Mouse (Mus musculus) limb, embryonic 14.5 days (tissue): ENCODE results near the gene Epb42. TPM values are rescaled to one million over a fixed set of nuclear protein-coding genes. Genes with fewer than 3 reads are reported as not detected.
"Not testable (repeated sequence)": the region's sequence is repeated elsewhere in the genome, so short reads cannot be mapped to it uniquely, and the experiment has no call there.

Source experiments
- ATAC-seq: fragments of 200-750 bp; cut with Nextera tagmentation; 2 replicates; pipeline ENCODE4 v1.8.0; 2017; ENCODE audit warnings: low read depth, moderate number of reproducible peaks, moderate TSS enrichment; ENCODE audit not compliant: low FRiP score
- DNase-seq: peaks from one replicate; pipeline ENCODE4 v3.0.0-alpha.2; 2015; ENCODE audit warnings: low spot score
- H3K27ac ChIP-seq: fragments of 300-500 bp; sonication (generic); replicated peaks from 2 replicates; pipeline ENCODE4 v1.5.1; 2014; ENCODE audit warnings: low read depth, mild to moderate bottlenecking, low read length, moderate library complexity, mixed read lengths
- H3K27me3 ChIP-seq: fragments of 300-500 bp; sonication (generic); 2 replicates; pipeline ENCODE4 v1.6.1; 2014; ENCODE audit warnings: low read length, mixed read lengths; ENCODE audit not compliant: control insufficient read depth, insufficient read depth
- H3K36me3 ChIP-seq: fragments of 300-500 bp; sonication (generic); 2 replicates; pipeline ENCODE4 v1.6.1; 2014; ENCODE audit warnings: mild to moderate bottlenecking, low read length, moderate library complexity, mixed read lengths; ENCODE audit not compliant: control insufficient read depth, insufficient read depth
- H3K4me1 ChIP-seq: fragments of 300-500 bp; sonication (generic); 2 replicates; pipeline ENCODE4 v1.6.1; 2014; ENCODE audit warnings: antibody characterized with exemption, low read length, mixed read lengths; ENCODE audit not compliant: control insufficient read depth, insufficient read depth
- H3K4me2 ChIP-seq: fragments of 300-500 bp; sonication (generic); replicated peaks from 2 replicates; pipeline ENCODE4 v1.6.1; 2014; ENCODE audit warnings: low read depth, mild to moderate bottlenecking, low read length, moderate library complexity; ENCODE audit not compliant: severe bottlenecking
- H3K4me3 ChIP-seq: fragments of 300-500 bp; sonication (generic); replicated peaks from 2 replicates; pipeline ENCODE4 v1.5.1; 2014; ENCODE audit warnings: low read length
- H3K9ac ChIP-seq: fragments of 300-500 bp; sonication (generic); 2 replicates; pipeline ENCODE4 v1.6.1; 2014; ENCODE audit warnings: mild to moderate bottlenecking, low read depth, low read length, moderate library complexity; ENCODE audit not compliant: severe bottlenecking
- H3K9me3 ChIP-seq: fragments of 300-500 bp; sonication (generic); 2 replicates; pipeline ENCODE4 v1.6.1; 2016; ENCODE audit warnings: low read length; ENCODE audit not compliant: control insufficient read depth
- POLR2A ChIP-seq: fragments of 200-500 bp; IDR thresholded peaks from 2 replicates; pipeline ENCODE4 v1.8.0; 2012; ENCODE audit warnings: inconsistent platforms, mild to moderate bottlenecking, moderate library complexity, borderline replicate concordance; ENCODE audit not compliant: insufficient read depth, insufficient read length; ENCODE audit errors: extremely low read depth
- WGBS: fragments of 180-500 bp; shearing (Covaris S2); extraction: QIAGEN DNeasy Blood & Tissue Kit; methylation state at CpG from one replicate; pipeline ENCODE4 v1.1.7; 2014; 5-methylcytosine and 5-hydroxymethylcytosine counted together
- polyA plus RNA-seq, 2 experiments: library from polyadenylated mRNA; depleted of rRNA in 1 of 2; stranded (reverse) in 1 of 2; unstranded in 1 of 2; fragments of >200 nt; fragmentation: Nextera tagmentation in 1 of 2; extraction: Ambion mirVana in 1 of 2; gene quantifications; 2 replicates each; pipeline versions ENCODE4 v1.2.1 to v1.2.3; 2012 to 2014

Gene Epb42
- polyA plus RNA-seq, 2 experiments, result 0.38 to 0.98 TPM

- no peaks in the 10 kb centered on the region for H3K4me1 ChIP-seq
- ATAC-seq, result no peak
- no peaks in the 10 kb centered on the region for H3K27me3 ChIP-seq
- H3K4me2 ChIP-seq, result no peak overlapping the region
- no peak for DNase-seq
- WGBS, result 93% methylated on average over 5 of the region's 5 CpGs
- H3K36me3 ChIP-seq, result no peaks in the 10 kb centered on the region
- no peak overlapping the region for H3K4me3 ChIP-seq
- no peaks in the 10 kb centered on the region for H3K9me3 ChIP-seq
- no peak overlapping the region for H3K27ac ChIP-seq
- no peak overlapping the region for H3K9ac ChIP-seq
- no peak for TF ChIP-seq POLR2A
Observed at GRCm38 (mm10) chr2:121052176-121052575, 15.3 kb upstream of the Epb42 start.

GRCm38 (mm10) chr2:121045653-121046052 is 8.8 kb upstream of the Epb42 start:
- Histone ChIP-seq H3K27ac (no peak overlapping the region), H3K4me1 (no peaks in the 10 kb centered on the region), H3K9me3 (no peaks in the 10 kb centered on the region), H3K4me2 (no peak overlapping the region), H3K36me3 (no peaks in the 10 kb centered on the region), H3K9ac (no peak overlapping the region), H3K4me3 (no peak overlapping the region), H3K27me3 (no peaks in the 10 kb centered on the region)
- no peak for ATAC-seq
- TF ChIP-seq POLR2A, result no peak
- no peak for DNase-seq
- WGBS, result 87% methylated on average over 4 of the region's 4 CpGs

GRCm38 (mm10) chr2:121041098-121041497 is 4.2 kb upstream of the Epb42 start:
- Histone ChIP-seq H3K4me3 (no peak overlapping the region), H3K36me3 (no peaks in the 10 kb centered on the region), H3K4me1 (no peaks in the 10 kb centered on the region), H3K4me2 (no peak overlapping the region), H3K9me3 (no peaks in the 10 kb centered on the region), H3K27ac (no peak overlapping the region), H3K27me3 (no peaks in the 10 kb centered on the region), H3K9ac (no peak overlapping the region)
- ATAC-seq, result no peak
- peak; percentile 4 for DNase-seq
- 41% methylated on average over 5 of the region's 5 CpGs for WGBS
- TF ChIP-seq POLR2A, result no peak

DNA sequence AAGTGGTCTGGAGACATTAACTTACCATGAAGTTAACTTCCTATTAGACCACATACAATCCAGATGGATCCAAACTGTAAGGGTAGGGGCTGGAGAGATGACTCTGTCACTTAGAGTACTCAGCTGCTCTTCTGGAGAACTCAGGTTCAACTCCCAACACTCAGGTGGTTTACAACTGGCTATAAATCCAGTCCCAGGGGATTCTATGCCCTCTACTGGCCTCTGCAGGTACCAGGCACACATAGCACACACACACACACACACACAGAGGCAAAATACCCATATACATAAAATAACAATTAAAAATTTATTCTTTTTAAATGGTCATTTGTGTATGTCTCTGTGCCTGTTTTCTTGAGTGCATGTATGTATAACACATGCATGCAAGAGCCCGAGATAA is 2.5 kb upstream of the Epb42 start:
- H3K4me3 ChIP-seq, result no peak overlapping the region
- no peak overlapping the region for H3K9ac ChIP-seq
- no peaks in the 10 kb centered on the region for H3K9me3 ChIP-seq
- no peak for TF ChIP-seq POLR2A
- H3K4me1 ChIP-seq, result no peaks in the 10 kb centered on the region
- H3K27ac ChIP-seq, result no peak overlapping the region
- no peak overlapping the region for H3K4me2 ChIP-seq
- no peaks in the 10 kb centered on the region for H3K27me3 ChIP-seq
- ATAC-seq (no peak), DNase-seq (no peak)
- no peaks in the 10 kb centered on the region for H3K36me3 ChIP-seq
- 100% methylated on average over 1 of the region's 1 CpGs for WGBS

- H3K9me3 ChIP-seq, H3K4me1 ChIP-seq, H3K9ac ChIP-seq, DNase-seq, H3K4me2 ChIP-seq, H3K36me3 ChIP-seq, ATAC-seq, H3K4me3 ChIP-seq, H3K27me3 ChIP-seq, H3K27ac ChIP-seq: not testable (repeated sequence)
- WGBS, result 94% methylated on average over 1 of the region's 1 CpGs
Observed at GRCm38 (mm10) chr2:121038851-121039250, 2.0 kb upstream of the Epb42 start.

DNA sequence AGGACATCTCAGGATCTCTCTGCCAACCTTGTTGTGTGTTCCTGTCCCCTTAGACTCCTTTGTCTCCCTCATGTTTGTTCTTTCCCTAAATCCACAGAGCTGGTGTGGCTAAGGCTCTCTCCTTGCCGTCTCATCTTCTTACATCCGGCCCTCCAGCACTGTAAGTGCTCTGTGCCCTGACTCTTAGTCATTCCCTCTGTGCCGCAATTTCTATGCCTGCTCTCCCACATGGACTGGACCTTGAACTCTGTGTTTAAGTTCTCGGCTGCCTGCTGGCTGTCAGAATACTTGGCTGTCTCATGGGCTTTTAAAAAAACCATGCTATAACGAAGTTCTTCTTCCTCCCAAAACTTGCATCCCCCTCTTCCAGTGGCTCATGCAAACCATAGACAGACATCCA is 14.0 kb downstream of the Epb42 start:
- Histone ChIP-seq H3K4me2 (no peak overlapping the region), H3K27me3 (no peaks in the 10 kb centered on the region), H3K4me1 (no peaks in the 10 kb centered on the region), H3K4me3 (no peak overlapping the region), H3K9ac (no peak overlapping the region), H3K27ac (no peak overlapping the region), H3K9me3 (no peaks in the 10 kb centered on the region), H3K36me3 (peaks cover 1% of the 10 kb centered on the region)
- ATAC-seq, result no peak
- TF ChIP-seq POLR2A, result no peak
- DNase-seq, result no peak
- 78% methylated on average over 5 of the region's 5 CpGs for WGBS
